Mouse (Mus musculus): ENCODE measurements at regions not wholly inside any gene's neighbourhood (a gene's known extent, or its start where the extent isn't known, plus 50 kb on each side); places are given as distances from the start of the nearest gene placed in this dataset.

DNA sequence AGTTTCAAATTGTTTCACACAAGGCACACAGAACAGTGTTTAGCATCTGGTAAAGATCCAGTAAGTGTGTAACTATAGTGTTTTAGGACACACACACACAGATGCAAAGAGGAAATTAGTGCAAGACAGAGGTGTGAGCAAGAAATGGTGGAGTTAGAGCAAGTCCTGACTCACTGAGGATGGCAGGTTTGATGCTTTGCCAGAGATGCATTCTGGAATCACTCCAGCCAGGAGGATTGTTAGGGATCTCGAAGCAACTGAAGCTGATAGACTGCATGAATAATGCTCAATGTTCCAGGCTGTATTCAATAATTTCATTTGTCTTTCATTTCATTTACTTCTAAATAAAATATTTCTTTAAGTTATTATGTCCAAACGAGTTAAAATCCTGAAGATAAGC lies 357.6 kb upstream of the Klf12 start:
- no peak for TF ChIP-seq POLR2A (IDR thresholded peaks at IDR 0.05; ENCODE audit: control insufficient read depth, low read depth, low read length)
- TF ChIP-seq CTCF (IDR thresholded peaks at IDR 0.05; ENCODE audit: control insufficient read depth, insufficient read depth, insufficient replicate concordance, low read depth, low read length): no peak

Data from testis, adult 2 months (tissue).